Mouse (Mus musculus) bone marrow macrophage, adult 2 months (primary cell): ENCODE results near the gene Myo18b.

Source experiments
- CTCF ChIP-seq: IDR thresholded peaks from 2 replicates; pipeline ENCODE4 v1.5.1; 2012; ENCODE audit warnings: low read depth, mild to moderate bottlenecking, low read length, moderate library complexity
- POLR2A ChIP-seq: IDR thresholded peaks from 2 replicates; pipeline ENCODE4 v1.6.1; 2012; ENCODE audit warnings: mild to moderate bottlenecking, low read depth, low read length, borderline replicate concordance

DNA sequence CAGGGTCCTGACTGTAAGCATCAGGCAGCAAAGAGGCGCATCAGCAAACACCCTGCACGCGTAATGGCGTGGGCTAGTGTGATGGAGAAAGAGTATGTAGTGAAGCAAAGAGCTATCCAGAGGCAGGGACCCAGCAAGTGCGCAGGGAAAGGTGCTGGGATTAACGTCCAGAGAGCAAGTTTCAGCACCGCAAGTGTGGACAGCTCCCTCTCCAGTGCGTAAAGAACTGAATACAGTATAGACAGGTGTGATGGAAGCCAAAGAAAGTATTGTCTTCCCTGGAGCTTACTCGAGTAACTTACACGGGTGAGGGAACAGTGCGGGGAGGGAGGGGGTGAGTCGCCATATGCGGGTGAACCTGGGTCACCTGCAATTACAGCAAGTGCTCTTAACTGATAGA lies 71.8 kb downstream of the Myo18b start:
- TF ChIP-seq POLR2A (no peak), CTCF (no peak)
